ENCODE assay signal across 35 mouse cellular contexts in genomic region chr2:58079849-58080248, GRCm38 (mm10). TPM values are rescaled to one million over a fixed set of nuclear protein-coding genes. Genes with fewer than 3 reads are reported as not detected.
DNase-seq lines count a peak whose midpoint lies in the region; ATAC-seq and TF ChIP-seq lines count a peak whose summit lies in the region.
"Had no signal": no experiment of that assay in that cellular context is flagged by ENCODE, and none has a peak within 500 bp of the region (broad histone marks: within the 10 kb centered on the region; RNA-seq: fewer than 3 reads in every experiment).

No protein-coding gene starts in this region.

- CTCF ChIA-PET in Patski (lab: Charles Lee), result no interaction called here

- DNase-seq in heart, postnatal 0 days (ENCODE audit: low spot score), result peak; percentile 10
- no peak for DNase-seq in heart, adult 2 months
- DNase-seq in MN1 (ENCODE audit: low spot score) (peak; percentile 24), Patski (ENCODE audit: low read depth, low spot score) (peak; percentile 33)
- DNase-seq in layer of hippocampus, postnatal 14 days (ENCODE audit: low spot score in 2 of 2), result no peak
- no peak for DNase-seq in retina, embryonic 14.5 days (ENCODE audit: low spot score)
- DNase-seq in thymus, adult 2 months, result no peak
- DNase-seq: adrenal gland, postnatal 14 days; cerebellum, adult 11-12 months; cerebellum, adult 9-11 months; gastrocnemius, postnatal 25 days; kidney, adult 18-20 months; kidney, postnatal 25 days; layer of hippocampus, postnatal 36 days; lung, adult 2 months; lung, postnatal 10 days; midbrain, embryonic 14.5 days; right cerebral cortex, postnatal 4 days had no signal

- TF ChIP-seq EP300 in heart, postnatal 0 days (IDR thresholded peaks at IDR 0.05; ENCODE audit: low read depth), result no peak
- no peak for TF ChIP-seq EP300 in heart, adult 2 months (IDR thresholded peaks at IDR 0.05; ENCODE audit: insufficient read depth, low read depth, low read length)

- H3ac ChIP-seq in myocyte (ENCODE audit: control insufficient read depth, insufficient read length), result no peak overlapping the region

- intact Hi-C loops in heart, adult 2 months (cut with DNase I), result no loop called here

- no peaks in the 10 kb centered on the region for H3K9me3 ChIP-seq in heart, postnatal 0 days (replicated peaks; ENCODE audit: control insufficient read depth, low read length)
- H3K9me3 ChIP-seq: forebrain, embryonic 13.5 days; hindbrain, embryonic 15.5 days; kidney, embryonic 15.5 days; limb, embryonic 10.5 days; limb, embryonic 15.5 days; neural tube, embryonic 15.5 days had no signal

- H3K27me3 ChIP-seq in heart, postnatal 0 days (ENCODE audit: control insufficient read depth, insufficient read depth, low read length), result no peaks in the 10 kb centered on the region
- no peaks in the 10 kb centered on the region for H3K27me3 ChIP-seq in heart, adult 2 months (ENCODE audit: control insufficient read depth, insufficient read depth, low read length)
- no peaks in the 10 kb centered on the region for H3K27me3 ChIP-seq in Patski
- no peaks in the 10 kb centered on the region for H3K27me3 ChIP-seq in myocyte (ENCODE audit: control insufficient read depth, insufficient read depth, insufficient read length)
- no peaks in the 10 kb centered on the region for H3K27me3 ChIP-seq in thymus, adult 2 months (ENCODE audit: control insufficient read depth, insufficient read depth, low read length)
- H3K27me3 ChIP-seq: forebrain, embryonic 13.5 days; hindbrain, embryonic 15.5 days; kidney, embryonic 15.5 days; limb, embryonic 15.5 days; neural tube, embryonic 15.5 days had no signal

- in situ Hi-C loops in Patski (cut with MboI; ENCODE audit: low pct_unique_long_range_greater_than_20kb), result no loop called here

- H3K4me2 ChIP-seq in heart, postnatal 0 days (ENCODE audit: low read depth, low read length), result no peak overlapping the region
- H3K4me2 ChIP-seq in myocyte (ENCODE audit: low read depth), result no peak overlapping the region
- H3K4me2 ChIP-seq: forebrain, embryonic 13.5 days; hindbrain, embryonic 15.5 days; kidney, embryonic 15.5 days; limb, embryonic 15.5 days; neural tube, embryonic 15.5 days had no signal

- POLR2A ChIA-PET in Patski (lab: Charles Lee), result no interaction called here

- no peaks in the 10 kb centered on the region for H3K36me3 ChIP-seq in heart, postnatal 0 days (replicated peaks; ENCODE audit: control insufficient read depth, insufficient read depth, low read length)
- no peaks in the 10 kb centered on the region for H3K36me3 ChIP-seq in heart, adult 2 months (ENCODE audit: control insufficient read depth, insufficient read depth, low read length)
- no peaks in the 10 kb centered on the region for H3K36me3 ChIP-seq in myocyte (ENCODE audit: control insufficient read depth, insufficient read depth)
- no peaks in the 10 kb centered on the region for H3K36me3 ChIP-seq in thymus, adult 2 months (ENCODE audit: control insufficient read depth, insufficient read depth, low read length)
- H3K36me3 ChIP-seq: G1E; hindbrain, embryonic 15.5 days; kidney, embryonic 15.5 days; limb, embryonic 10.5 days; limb, embryonic 15.5 days; neural tube, embryonic 15.5 days had no signal

- H3K27ac ChIP-seq in heart, postnatal 0 days (ENCODE audit: low read depth), result no peak overlapping the region
- H3K27ac ChIP-seq in heart, adult 2 months, result no peak overlapping the region
- H3K27ac ChIP-seq in thymus, adult 2 months (ENCODE audit: control insufficient read depth, insufficient read depth, low read length), result no peak overlapping the region
- H3K27ac ChIP-seq: forebrain, embryonic 13.5 days; hindbrain, embryonic 15.5 days; kidney, embryonic 15.5 days; limb, embryonic 10.5 days; limb, embryonic 15.5 days; liver, embryonic 14.5 days; macrophage; neural tube, embryonic 15.5 days had no signal

- 12% methylated on average over 1 of the region's 1 CpGs for WGBS in heart, postnatal 0 days
- WGBS in heart, adult 2 months, result 0% methylated on average over 1 of the region's 1 CpGs
- 66% methylated on average over 1 of the region's 1 CpGs for WGBS in thymus, adult 2 months

- TF ChIP-seq POLR2A in heart, adult 2 months (IDR thresholded peaks at IDR 0.05; ENCODE audit: insufficient read depth, low read depth, low read length), result no peak
- no peak for TF ChIP-seq POLR2A in myocyte (IDR thresholded peaks at IDR 0.05; ENCODE audit: insufficient read length, low read depth)
- no peak for TF ChIP-seq POLR2A in thymus, adult 2 months (IDR thresholded peaks at IDR 0.05; ENCODE audit: control insufficient read depth, extremely low read depth, insufficient read depth, low read length, poor library complexity)

- no peak overlapping the region for H3K4me3 ChIP-seq in heart, postnatal 0 days (ENCODE audit: low read depth, low read length)
- no peak overlapping the region for H3K4me3 ChIP-seq in heart, adult 2 months
- no peak overlapping the region for H3K4me3 ChIP-seq in myocyte
- H3K4me3 ChIP-seq in thymus, adult 2 months (ENCODE audit: control insufficient read depth, insufficient read depth, low read length), result no peak overlapping the region
- H3K4me3 ChIP-seq: forebrain, embryonic 13.5 days; hindbrain, embryonic 15.5 days; kidney, embryonic 15.5 days; limb, embryonic 10.5 days; limb, embryonic 15.5 days; neural tube, embryonic 15.5 days had no signal

- no peak overlapping the region for H3K9ac ChIP-seq in heart, postnatal 0 days (replicated peaks; ENCODE audit: low read depth, low read length)
- H3K9ac ChIP-seq in heart, adult 2 months (ENCODE audit: low read depth, low read length), result no peak overlapping the region
- H3K9ac ChIP-seq: forebrain, embryonic 13.5 days; hindbrain, embryonic 15.5 days; kidney, embryonic 15.5 days; limb, embryonic 15.5 days; liver, embryonic 14.5 days; neural tube, embryonic 15.5 days had no signal

- H3K4me1 ChIP-seq in heart, postnatal 0 days (ENCODE audit: control insufficient read depth, insufficient read depth), result no peaks in the 10 kb centered on the region
- no peaks in the 10 kb centered on the region for H3K4me1 ChIP-seq in heart, adult 2 months (ENCODE audit: control insufficient read depth, insufficient read depth, low read length)
- H3K4me1 ChIP-seq in thymus, adult 2 months (replicated peaks; ENCODE audit: control insufficient read depth, insufficient read depth, low read length), result no peaks in the 10 kb centered on the region
- H3K4me1 ChIP-seq: forebrain, embryonic 13.5 days; hindbrain, embryonic 15.5 days; kidney, embryonic 15.5 days; limb, embryonic 10.5 days; limb, embryonic 15.5 days; neural tube, embryonic 15.5 days had no signal

- no peaks in the 10 kb centered on the region for H3K79me2 ChIP-seq in heart, adult 2 months (replicated peaks; ENCODE audit: control insufficient read depth, insufficient read depth, low read length)
- H3K79me2 ChIP-seq in myocyte (ENCODE audit: control insufficient read depth, insufficient read depth), result no peaks in the 10 kb centered on the region

- TF ChIP-seq CTCF in heart, postnatal 0 days (IDR thresholded peaks at IDR 0.05; ENCODE audit: low read depth), result no peak
- TF ChIP-seq CTCF in heart, adult 2 months (IDR thresholded peaks at IDR 0.05), result no peak
- no peak for TF ChIP-seq CTCF in Patski (IDR thresholded peaks at IDR 0.05)
- TF ChIP-seq CTCF in thymus, adult 2 months (IDR thresholded peaks at IDR 0.05; ENCODE audit: borderline replicate concordance, control insufficient read depth, extremely low read depth, insufficient read depth, low read length, poor library complexity), result no peak

- ATAC-seq in heart, postnatal 0 days (ENCODE audit: insufficient read depth, low read depth), result no peak
- no peak for ATAC-seq in Patski
- ATAC-seq: activated CD4-positive, CD25-positive, alpha-beta regulatory T cell, adult 4 months; forebrain, embryonic 13.5 days had no signal

TF ChIP-seq in myocyte, 11 proteins besides CTCF, POLR2A, EP300 and RAD21:
- TF ChIP-seq TCF12 (IDR thresholded peaks at IDR 0.05; ENCODE audit: insufficient read depth, poor library complexity, severe bottlenecking) (no peak), POLR2AphosphoS2 (IDR thresholded peaks at IDR 0.05; ENCODE audit: insufficient read length, low read depth) (no peak), CEBPB (IDR thresholded peaks at IDR 0.05; ENCODE audit: insufficient read depth, poor library complexity, severe bottlenecking) (peak; percentile 70; the same call in 1 of the 2 replicates), TCF3 (IDR thresholded peaks at IDR 0.05; ENCODE audit: insufficient read length, low read depth) (no peak), MYOG (IDR thresholded peaks at IDR 0.05; ENCODE audit: control insufficient read depth in 1 of 3, insufficient read depth in 1 of 3, insufficient read length in 2 of 3, low read depth in 2 of 3) (no peak), SRF (IDR thresholded peaks at IDR 0.05; ENCODE audit: control insufficient read depth, insufficient read length, low read depth) (no peak)

RNA-seq across cellular contexts. Expression of gene Ermn, which starts 27.2 kb away (rescaled TPM):
- total RNA-seq in heart, postnatal 0 days (2014; rRNA removed; ENCODE audit: low replicate concordance), result not detected in 2 replicates
- not detected in 2 replicates for polyA plus RNA-seq in heart, postnatal 0 days (2015; fragmentation: Nextera tagmentation; extraction: Ambion mirVana)
- not detected for total RNA-seq in heart, adult 2 months (2021)
- polyA plus RNA-seq in heart, adult 2 months (2012; rRNA removed), result not detected in 2 replicates
- polyA plus RNA-seq in Patski (2021), result not detected
- not detected for polyA plus RNA-seq in myocyte (2012; fragmentation: generic; extraction: Trizol)
- total RNA-seq in layer of hippocampus, postnatal 14 days (2021), result 10 to 100 TPM in 1 of 2 experiments, 1 to 10 TPM in 1; 8.6 to 10.7 TPM
- polyA plus RNA-seq in thymus, adult 2 months (2012; rRNA removed), result not detected in 2 replicates
- total RNA-seq: adrenal gland, postnatal 14 days; gastrocnemius, adult 18-20 months; gastrocnemius, postnatal 25 days; hematopoietic stem cell, adult 5-6 weeks; monocyte, adult 5-6 weeks had no signal
- polyA plus RNA-seq: G1E; heart, embryonic 16.5 days; intestine, embryonic 14.5 days; kidney, embryonic 15.5 days; limb, embryonic 10.5 days; liver, embryonic 14.5 days; lung, adult 2 months; macrophage; testis, adult 2 months had no signal

Comparison
In these comparisons a context has a peak if more than half of its experiments do, and no peak if none do; other contexts are left out.
1. DNase-seq: peak in heart, postnatal 0 days (single experiment), MN1 (single experiment) and Patski (single experiment); none in heart, adult 2 months (0 of 2), layer of hippocampus, postnatal 14 days (0 of 2), retina, embryonic 14.5 days (single experiment) and thymus, adult 2 months (single experiment).